Comparison of ENCODE assay signal across 8 mouse cellular contexts in genomic region chr4:129113083-129113988, GRCm38 (mm10). TPM values are rescaled to one million over a fixed set of nuclear protein-coding genes. Genes with fewer than 3 reads are reported as not detected.
DNase-seq lines count a peak whose midpoint lies in the region; ATAC-seq and TF ChIP-seq lines count a peak whose summit lies in the region.

No protein-coding gene starts in this region.

- DNase-seq in 3T3-L1 (ENCODE audit: low read depth, low spot score) (peak; percentile 37), R1 (ENCODE audit: low read depth, low spot score) (peak; percentile 98)
- DNase-seq in kidney, postnatal 25 days, result peak; percentile 61 to 75
- DNase-seq in liver, embryonic 13.5 days, result peak; percentile 71
- peak; percentile 87 for DNase-seq in neural tube, embryonic 10.5 days (ENCODE audit: extremely low spot score, low spot score)
- DNase-seq in testis, postnatal 10 days (ENCODE audit: low spot score), result peak; percentile 88

- no peaks in the 10 kb centered on the region for H3K36me3 ChIP-seq in liver, embryonic 13.5 days

- peak; percentile 93 for ATAC-seq in granulocyte monocyte progenitor cell, adult 5-6 weeks (replicated peaks; ENCODE audit: poor library complexity, severe bottlenecking)
- ATAC-seq in liver, embryonic 13.5 days (ENCODE audit: low read depth), result peak; percentile 75

- TF ChIP-seq CTCF in cortical plate, adult 2 months (IDR thresholded peaks at IDR 0.05; ENCODE audit: extremely low read depth, insufficient read depth, low read length), result peak; percentile 98

- WGBS in liver, embryonic 13.5 days (ENCODE audit: insufficient replicate concordance), result 28% methylated on average over 28 of the region's 28 CpGs

- H3K4me2 ChIP-seq in liver, embryonic 13.5 days, result no peak overlapping the region

- H3K9me3 ChIP-seq in liver, embryonic 13.5 days (replicated peaks), result no peaks in the 10 kb centered on the region

- H3K27ac ChIP-seq in cortical plate, adult 2 months (ENCODE audit: insufficient read depth, low read length), result no peak overlapping the region
- H3K27ac ChIP-seq in liver, embryonic 13.5 days, result no peak overlapping the region

- H3K4me3 ChIP-seq in cortical plate, adult 2 months (ENCODE audit: insufficient read depth, low read length), result no peak overlapping the region
- no peak overlapping the region for H3K4me3 ChIP-seq in liver, embryonic 13.5 days (replicated peaks)

- H3K9ac ChIP-seq in liver, embryonic 13.5 days, result no peak overlapping the region

- peak; percentile 58; the same call in 1 of the 2 replicates for TF ChIP-seq POLR2A in cortical plate, adult 2 months (IDR thresholded peaks at IDR 0.05; ENCODE audit: extremely low read depth, insufficient read depth, low read length)

- H3K4me1 ChIP-seq in cortical plate, adult 2 months (ENCODE audit: control insufficient read depth, insufficient read depth, low read length), result peaks cover 3% of the 10 kb centered on the region; the same call in 1 of the 2 replicates
- H3K4me1 ChIP-seq in liver, embryonic 13.5 days (replicated peaks), result peaks cover 8% of the 10 kb centered on the region; the same call in 1 of the 2 replicates

- peaks cover 42% of the 10 kb centered on the region for H3K27me3 ChIP-seq in liver, embryonic 13.5 days

RNA-seq across cellular contexts. Expression of gene Tmem54, which starts 8.0 kb away (rescaled TPM):
- polyA plus RNA-seq in cortical plate, adult 2 months (2012; rRNA removed), result not detected in 2 replicates
- total RNA-seq in granulocyte monocyte progenitor cell, adult 5-6 weeks (2014; fragmentation: Nextera tagmentation), result not detected in 2 replicates
- not detected in 2 replicates for total RNA-seq in granulocyte monocyte progenitor cell, adult 5-6 weeks (2017)
- polyA plus RNA-seq in liver, embryonic 13.5 days (2015; fragmentation: Nextera tagmentation; extraction: Ambion mirVana), result 1.9 and 2.1 TPM in 2 replicates

RNA-seq across cellular contexts. Expression of gene Hpca, which starts 8.5 kb away (rescaled TPM):
- 1,156 and 1,221 TPM in 2 replicates for polyA plus RNA-seq in cortical plate, adult 2 months (2012; rRNA removed)
- not detected in 2 replicates for total RNA-seq in granulocyte monocyte progenitor cell, adult 5-6 weeks (2014; fragmentation: Nextera tagmentation)
- total RNA-seq in granulocyte monocyte progenitor cell, adult 5-6 weeks (2017), result not detected in 2 replicates
- 0.92 and 1.2 TPM in 2 replicates for polyA plus RNA-seq in liver, embryonic 13.5 days (2015; fragmentation: Nextera tagmentation; extraction: Ambion mirVana)

RNA-seq across cellular contexts. Expression of gene Fndc5, which starts 23.5 kb away (rescaled TPM):
- polyA plus RNA-seq in cortical plate, adult 2 months (2012; rRNA removed), result 72.0 and 76.5 TPM in 2 replicates
- not detected in 2 replicates for total RNA-seq in granulocyte monocyte progenitor cell, adult 5-6 weeks (2014; fragmentation: Nextera tagmentation)
- total RNA-seq in granulocyte monocyte progenitor cell, adult 5-6 weeks (2017), result not detected in 2 replicates
- 1.1 TPM in 2 replicates for polyA plus RNA-seq in liver, embryonic 13.5 days (2015; fragmentation: Nextera tagmentation; extraction: Ambion mirVana)

RNA-seq across cellular contexts. Expression of gene Rnf19b, which starts 55.3 kb away (rescaled TPM):
- 48.9 and 51.7 TPM in 2 replicates for polyA plus RNA-seq in cortical plate, adult 2 months (2012; rRNA removed)
- 30.6 and 31.7 TPM in 2 replicates for total RNA-seq in granulocyte monocyte progenitor cell, adult 5-6 weeks (2014; fragmentation: Nextera tagmentation)
- total RNA-seq in granulocyte monocyte progenitor cell, adult 5-6 weeks (2017), result 54.3 and 75.1 TPM in 2 replicates
- polyA plus RNA-seq in liver, embryonic 13.5 days (2015; fragmentation: Nextera tagmentation; extraction: Ambion mirVana), result 4.8 and 5.9 TPM in 2 replicates

Comparison
In these comparisons a context has a peak if more than half of its experiments do, and no peak if none do; other contexts are left out.
1. DNase-seq: peak in every context shown above with its lines; median percentile 98 in R1; 88 in testis, postnatal 10 days; 87 in neural tube, embryonic 10.5 days; 71 in liver, embryonic 13.5 days; 68 in kidney, postnatal 25 days; 37 in 3T3-L1.
2. RNA of gene Hpca, which starts 8.5 kb away (polyA plus RNA-seq): 1,156 to 1,221 TPM in cortical plate, adult 2 months; 0.92 to 1.2 TPM in liver, embryonic 13.5 days; every median in the first group is over 100 times any median in the second.
3. RNA of gene Fndc5, which starts 23.5 kb away (polyA plus RNA-seq): 72.0 to 76.5 TPM in cortical plate, adult 2 months; 1.1 TPM in liver, embryonic 13.5 days; every median in the first group is over 10 times any median in the second.